Mouse (Mus musculus) liver, adult 2 months (tissue): ENCODE data around the gene Tacr1.

Source experiments
- CTCF ChIP-seq: fragments of 200-500 bp; IDR thresholded peaks from 2 replicates; pipeline ENCODE4 v1.5.1; 2011; ENCODE audit warnings: low read depth, low read length, control low read depth
- POLR2A ChIP-seq: fragments of 200-500 bp; IDR thresholded peaks from 2 replicates; pipeline ENCODE4 v1.6.1; 2011; ENCODE audit warnings: low read length, control low read depth; ENCODE audit not compliant: insufficient read depth; ENCODE audit errors: extremely low read depth

GRCm38 (mm10) chr6:82428890-82429289 is 26.8 kb downstream of the Tacr1 start:
- TF ChIP-seq CTCF (peak; percentile 18; the same call in 1 of the 2 replicates), POLR2A (no peak)
